Mouse (Mus musculus): Measurements from ENCODE around the gene Esrrg. TPM values are rescaled to one million over a fixed set of nuclear protein-coding genes. Genes with fewer than 3 reads are reported as not detected.

The Esrrg gene
- polyA plus RNA-seq, 1 experiment from 2014 or later: 20.0 TPM

DNA sequence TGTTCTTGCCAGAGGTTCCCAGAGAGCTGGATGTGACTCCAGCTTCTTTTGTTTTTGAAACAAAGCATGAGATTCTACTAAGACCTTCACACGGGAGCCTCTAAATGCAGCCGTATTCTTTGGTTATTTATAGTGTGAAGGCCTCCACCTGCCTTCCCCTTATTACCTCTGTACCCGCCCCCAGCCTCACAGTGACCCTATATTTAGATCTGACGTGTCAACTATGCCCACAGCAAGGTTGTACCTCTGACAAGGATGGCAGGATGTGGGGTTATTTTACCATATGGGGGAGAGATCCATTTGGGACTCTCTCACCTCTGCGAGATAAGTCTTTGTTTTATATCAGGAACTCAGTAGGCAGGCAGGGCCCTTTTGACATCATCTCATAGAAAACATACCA is 141.3 kb downstream of the Esrrg start:
- Histone ChIP-seq H3K27ac (no peak overlapping the region), H3K9me3 (replicated peaks) (no peaks in the 10 kb centered on the region), H3K4me1 (replicated peaks) (peaks cover 4% of the 10 kb centered on the region), H3K4me2 (no peak overlapping the region), H3K27me3 (no peaks in the 10 kb centered on the region), H3K36me3 (no peaks in the 10 kb centered on the region), H3K9ac (no peak overlapping the region), H3K4me3 (no peak overlapping the region)
- no peak for ATAC-seq (replicated peaks; ENCODE audit: insufficient number of reproducible peaks, insufficient read depth, low FRiP score, low read depth)
- WGBS: 26% methylated on average over 5 of the region's 5 CpGs

DNA sequence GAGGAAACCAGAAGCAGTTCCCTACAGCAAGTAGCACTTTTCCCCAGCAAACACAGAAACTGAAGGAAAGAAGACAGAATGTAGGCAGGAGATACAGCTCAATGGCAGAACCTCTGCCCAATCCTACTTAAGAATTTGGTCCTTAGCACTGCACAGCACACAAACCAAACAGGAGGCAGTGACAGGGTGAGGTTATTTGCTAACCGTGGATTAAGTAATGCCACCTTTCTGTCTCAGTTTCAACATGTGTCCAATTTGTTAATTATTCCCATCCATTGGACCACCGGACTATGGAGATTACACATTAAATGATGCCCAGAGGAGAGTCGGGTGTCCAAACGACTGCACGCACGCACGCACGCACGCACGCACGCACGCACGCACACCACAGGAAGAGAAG is 146.9 kb downstream of the Esrrg start:
- H3K4me1 ChIP-seq (replicated peaks): peaks cover 6% of the 10 kb centered on the region; the same call in 1 of the 2 replicates
- 90% methylated on average over 13 of the region's 13 CpGs for WGBS
- no peaks in the 10 kb centered on the region for H3K36me3 ChIP-seq
- ATAC-seq (replicated peaks; ENCODE audit: insufficient number of reproducible peaks, insufficient read depth, low FRiP score, low read depth): no peak
- no peaks in the 10 kb centered on the region for H3K27me3 ChIP-seq
- no peak overlapping the region for H3K4me2 ChIP-seq
- no peak overlapping the region for H3K27ac ChIP-seq
- H3K9me3 ChIP-seq (replicated peaks): no peaks in the 10 kb centered on the region
- no peak overlapping the region for H3K4me3 ChIP-seq
- no peak overlapping the region for H3K9ac ChIP-seq

- no peak for ATAC-seq (replicated peaks; ENCODE audit: insufficient number of reproducible peaks, insufficient read depth, low FRiP score, low read depth)
- 72% methylated on average over 1 of the region's 1 CpGs for WGBS
These were observed 149.4 kb downstream of the Esrrg start for GRCm38 (mm10) chr1:187757981-187758380.

GRCm38 (mm10) chr1:187758546-187758945 is 150.0 kb downstream of the Esrrg start:
- peaks cover 11% of the 10 kb centered on the region for H3K4me1 ChIP-seq (replicated peaks)
- no peak overlapping the region for H3K9ac ChIP-seq
- H3K4me2 ChIP-seq: no peak overlapping the region
- H3K36me3 ChIP-seq: no peaks in the 10 kb centered on the region
- no peak for ATAC-seq (replicated peaks; ENCODE audit: insufficient number of reproducible peaks, insufficient read depth, low FRiP score, low read depth)
- no peaks in the 10 kb centered on the region for H3K27me3 ChIP-seq
- H3K9me3 ChIP-seq (replicated peaks): no peaks in the 10 kb centered on the region
- 55% methylated on average over 3 of the region's 3 CpGs for WGBS
- H3K4me3 ChIP-seq: no peak overlapping the region
- H3K27ac ChIP-seq: no peak overlapping the region

More at GRCm38 (mm10) chr1:187757981-187758380, 149.4 kb downstream of the Esrrg start:
- H3K4me2 ChIP-seq: no peak overlapping the region
- no peak overlapping the region for H3K4me3 ChIP-seq
- H3K27me3 ChIP-seq: no peaks in the 10 kb centered on the region
- no peak overlapping the region for H3K9ac ChIP-seq
- H3K27ac ChIP-seq: no peak overlapping the region
- peaks cover 9% of the 10 kb centered on the region for H3K4me1 ChIP-seq (replicated peaks)
- H3K9me3 ChIP-seq (replicated peaks): no peaks in the 10 kb centered on the region
- no peaks in the 10 kb centered on the region for H3K36me3 ChIP-seq

- H3K4me1 ChIP-seq (replicated peaks): peaks cover 11% of the 10 kb centered on the region
- H3K27me3 ChIP-seq: no peaks in the 10 kb centered on the region
- no peak for ATAC-seq (replicated peaks; ENCODE audit: insufficient number of reproducible peaks, insufficient read depth, low FRiP score, low read depth)
- H3K4me2 ChIP-seq: no peak overlapping the region
- H3K27ac ChIP-seq: no peak overlapping the region
- no peaks in the 10 kb centered on the region for H3K9me3 ChIP-seq (replicated peaks)
- no peak overlapping the region for H3K4me3 ChIP-seq
- no peak overlapping the region for H3K9ac ChIP-seq
- no peaks in the 10 kb centered on the region for H3K36me3 ChIP-seq
- WGBS: 79% methylated on average over 3 of the region's 3 CpGs
These were observed 150.9 kb downstream of the Esrrg start for GRCm38 (mm10) chr1:187759536-187759935.

DNA sequence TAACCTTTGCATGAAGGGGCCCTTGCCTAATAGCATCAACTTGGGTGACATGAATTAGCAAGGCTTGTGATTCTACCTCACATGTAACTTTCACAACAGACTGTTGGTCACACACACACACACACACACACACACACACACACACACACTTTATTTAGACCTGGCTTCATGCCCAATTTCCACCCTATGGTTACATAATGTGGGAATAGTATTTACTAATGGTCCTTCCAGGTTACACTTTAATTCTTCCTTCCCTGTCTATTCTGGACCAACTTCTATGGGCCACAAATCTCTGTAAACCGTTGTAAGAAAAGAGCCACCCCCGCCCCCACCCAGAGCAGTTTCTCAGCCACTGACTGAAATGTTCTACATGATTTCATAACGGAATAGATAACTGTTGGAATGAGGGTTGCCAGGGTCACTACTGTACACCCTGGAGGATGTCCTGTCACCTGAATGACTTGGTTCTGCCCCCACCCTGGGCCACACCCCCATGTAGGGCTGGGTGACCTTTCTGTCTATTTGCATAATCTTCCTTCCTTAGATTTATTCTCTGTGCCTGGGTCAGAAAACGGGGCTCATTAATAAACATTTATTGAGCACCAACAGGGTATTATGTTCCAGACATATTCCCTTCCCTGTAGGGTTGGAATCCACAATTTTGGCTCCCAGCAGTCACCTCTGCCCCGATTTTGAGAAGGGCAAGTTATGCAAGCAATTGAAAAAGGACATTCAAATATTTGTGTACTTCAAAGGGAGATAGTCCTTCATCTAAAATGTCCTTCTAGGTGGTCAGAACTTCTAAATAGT is 154.3 kb downstream of the Esrrg start:
- peaks cover 11% of the 10 kb centered on the region for H3K4me1 ChIP-seq (replicated peaks)
- H3K9ac ChIP-seq: no peak overlapping the region
- no peaks in the 10 kb centered on the region for H3K27me3 ChIP-seq
- no peak overlapping the region for H3K4me2 ChIP-seq
- WGBS: 64% methylated on average over 5 of the region's 5 CpGs
- ATAC-seq (replicated peaks; ENCODE audit: insufficient number of reproducible peaks, insufficient read depth, low FRiP score, low read depth): no peak
- no peak overlapping the region for H3K4me3 ChIP-seq
- H3K9me3 ChIP-seq (replicated peaks): no peaks in the 10 kb centered on the region
- no peak overlapping the region for H3K27ac ChIP-seq
- no peaks in the 10 kb centered on the region for H3K36me3 ChIP-seq

DNA sequence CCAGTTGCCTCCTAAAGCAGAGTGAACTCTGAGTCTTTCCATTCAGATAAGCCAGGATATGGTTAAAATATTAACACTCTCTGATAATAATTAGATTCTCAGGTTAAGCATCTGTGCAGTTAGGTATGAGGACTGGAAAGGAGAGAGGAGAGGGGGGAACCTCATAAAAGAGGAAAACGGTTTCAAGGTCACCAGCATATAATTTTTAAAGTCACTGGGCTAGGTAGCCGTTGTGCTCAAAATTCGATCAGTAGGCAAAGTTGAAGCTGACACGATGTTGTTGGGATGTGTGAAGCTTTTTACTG is 154.8 kb downstream of the Esrrg start:
- Histone ChIP-seq H3K27ac (no peak overlapping the region), H3K9ac (no peak overlapping the region), H3K4me2 (no peak overlapping the region), H3K27me3 (no peaks in the 10 kb centered on the region), H3K9me3 (replicated peaks) (no peaks in the 10 kb centered on the region), H3K36me3 (no peaks in the 10 kb centered on the region), H3K4me1 (replicated peaks) (peaks cover 10% of the 10 kb centered on the region), H3K4me3 (no peak overlapping the region)
- no peak for ATAC-seq (replicated peaks; ENCODE audit: insufficient number of reproducible peaks, insufficient read depth, low FRiP score, low read depth)
- 79% methylated on average over 4 of the region's 4 CpGs for WGBS

DNA sequence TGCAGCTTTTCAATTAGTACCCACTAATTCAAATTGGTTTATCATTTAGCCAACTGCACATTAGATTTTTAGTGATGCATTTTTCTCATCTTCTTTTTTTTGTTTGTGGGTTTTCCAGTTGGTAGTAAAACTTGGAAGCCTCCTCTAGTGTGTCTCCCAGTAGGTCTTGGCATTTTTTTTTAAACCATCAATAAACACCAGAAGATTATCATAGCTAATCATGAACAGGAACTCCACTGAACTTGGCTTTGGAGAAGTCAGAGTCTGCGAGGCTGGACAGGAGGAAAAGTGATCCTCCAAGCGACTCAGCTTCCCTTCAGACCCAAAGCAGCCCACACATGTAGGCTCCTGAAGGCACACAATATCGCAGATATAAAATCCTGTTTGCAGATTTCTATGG is 155.2 kb downstream of the Esrrg start:
- Histone ChIP-seq H3K9me3 (replicated peaks) (no peaks in the 10 kb centered on the region), H3K27ac (no peak overlapping the region), H3K27me3 (no peaks in the 10 kb centered on the region), H3K4me1 (replicated peaks) (peaks cover 8% of the 10 kb centered on the region; the same call in 1 of the 2 replicates), H3K4me3 (no peak overlapping the region), H3K36me3 (no peaks in the 10 kb centered on the region), H3K4me2 (no peak overlapping the region), H3K9ac (no peak overlapping the region)
- 74% methylated on average over 3 of the region's 3 CpGs for WGBS
- no peak for ATAC-seq (replicated peaks; ENCODE audit: insufficient number of reproducible peaks, insufficient read depth, low FRiP score, low read depth)

- Histone ChIP-seq H3K4me3 (no peak overlapping the region), H3K27me3 (no peaks in the 10 kb centered on the region), H3K27ac (no peak overlapping the region), H3K4me2 (no peak overlapping the region), H3K9ac (no peak overlapping the region), H3K4me1 (replicated peaks) (peaks cover 8% of the 10 kb centered on the region; the same call in 1 of the 2 replicates), H3K9me3 (replicated peaks) (no peaks in the 10 kb centered on the region), H3K36me3 (no peaks in the 10 kb centered on the region)
- WGBS: 82% methylated on average over 5 of the region's 5 CpGs
- no peak for ATAC-seq (replicated peaks; ENCODE audit: insufficient number of reproducible peaks, insufficient read depth, low FRiP score, low read depth)
These were observed 157.0 kb downstream of the Esrrg start for GRCm38 (mm10) chr1:187765577-187765976.

DNA sequence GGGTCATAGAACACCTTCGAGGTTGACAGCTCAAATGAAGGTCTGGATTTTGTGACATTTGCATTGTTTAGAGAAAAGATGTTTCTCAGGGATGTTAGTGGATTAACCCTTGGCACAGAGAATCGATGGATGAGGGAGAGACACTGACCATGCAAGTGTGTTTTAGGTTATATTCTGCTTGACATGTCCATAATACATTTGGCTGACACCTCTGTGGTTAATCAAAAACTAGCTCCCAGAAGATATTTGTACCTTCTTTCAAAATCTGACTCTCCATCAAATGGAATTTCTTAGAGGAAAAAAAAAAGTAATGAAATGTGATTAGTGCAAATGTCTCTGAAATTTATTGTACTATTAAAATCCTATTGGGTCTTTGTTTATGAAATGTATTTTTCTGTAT is 158.8 kb downstream of the Esrrg start:
- ATAC-seq (replicated peaks; ENCODE audit: insufficient number of reproducible peaks, insufficient read depth, low FRiP score, low read depth): no peak
- whole genome bisulfite sequencing: 57% methylated on average over 2 of the region's 2 CpGs
- no peak overlapping the region for H3K9ac ChIP-seq
- H3K4me1 ChIP-seq (replicated peaks): peaks cover 8% of the 10 kb centered on the region; the same call in 1 of the 2 replicates
- no peak overlapping the region for H3K4me3 ChIP-seq
- H3K36me3 ChIP-seq: no peaks in the 10 kb centered on the region
- H3K27me3 ChIP-seq: no peaks in the 10 kb centered on the region
- no peak overlapping the region for H3K4me2 ChIP-seq
- no peak overlapping the region for H3K27ac ChIP-seq
- H3K9me3 ChIP-seq (replicated peaks): no peaks in the 10 kb centered on the region

DNA sequence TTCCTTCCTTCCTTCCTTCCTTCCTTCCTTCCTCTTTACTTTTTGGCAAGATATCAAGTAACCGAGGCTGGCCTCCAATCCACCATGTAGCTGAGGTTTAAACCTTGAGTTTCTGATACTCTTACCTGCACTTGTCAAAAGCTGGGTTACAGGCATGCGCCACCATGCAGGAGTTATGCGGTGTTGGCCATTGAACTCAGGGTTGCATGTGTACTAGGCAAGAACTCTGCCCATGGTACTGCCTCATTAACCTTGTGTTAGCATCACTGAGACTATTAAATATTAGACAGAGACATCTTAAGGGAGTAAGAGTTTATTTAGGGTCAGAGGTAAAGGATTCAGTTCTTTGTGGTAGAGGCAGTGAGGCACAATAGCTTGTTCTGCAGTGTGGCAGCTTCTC is 161.6 kb downstream of the Esrrg start:
- Histone ChIP-seq H3K9me3 (replicated peaks) (no peaks in the 10 kb centered on the region), H3K4me2 (no peak overlapping the region), H3K27ac (no peak overlapping the region), H3K27me3 (no peaks in the 10 kb centered on the region), H3K4me3 (no peak overlapping the region), H3K36me3 (no peaks in the 10 kb centered on the region), H3K9ac (no peak overlapping the region), H3K4me1 (replicated peaks) (0 out of 2 replicates have a peak, but pooled peaks cover 3% of the 10 kb centered on the region)
- no peak for ATAC-seq (replicated peaks; ENCODE audit: insufficient number of reproducible peaks, insufficient read depth, low FRiP score, low read depth)
- WGBS: 85% methylated on average over 3 of the region's 3 CpGs

DNA sequence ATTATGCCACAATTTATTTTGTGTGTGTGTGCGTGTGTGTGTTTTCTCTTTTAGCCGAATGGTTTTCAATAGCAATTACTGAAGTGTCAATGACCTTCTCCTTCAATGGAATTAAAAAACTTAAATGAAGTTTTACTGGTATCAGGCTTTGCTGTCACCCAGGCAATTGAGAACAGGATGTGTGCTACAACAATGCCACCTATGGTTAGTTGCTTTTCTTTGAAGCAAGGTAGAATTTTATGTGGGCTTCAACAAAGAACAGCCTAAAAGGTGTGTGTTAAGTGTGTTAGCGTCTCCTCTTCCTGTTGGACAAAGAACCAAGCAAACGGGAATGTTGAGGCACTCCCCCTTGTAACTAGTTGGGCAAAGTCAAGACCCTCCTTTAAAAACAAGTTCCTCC is 162.5 kb downstream of the Esrrg start:
- Histone ChIP-seq H3K4me2 (no peak overlapping the region), H3K27ac (no peak overlapping the region), H3K4me3 (no peak overlapping the region), H3K36me3 (no peaks in the 10 kb centered on the region), H3K9me3 (replicated peaks) (no peaks in the 10 kb centered on the region), H3K4me1 (replicated peaks) (0 out of 2 replicates have a peak, but pooled peaks cover 3% of the 10 kb centered on the region), H3K9ac (no peak overlapping the region), H3K27me3 (no peaks in the 10 kb centered on the region)
- ATAC-seq (replicated peaks; ENCODE audit: insufficient number of reproducible peaks, insufficient read depth, low FRiP score, low read depth): no peak
- WGBS: 71% methylated on average over 4 of the region's 4 CpGs

Measured in heart, embryonic 15.5 days (tissue).